Mouse (Mus musculus) left cerebral cortex, adult 11 months (tissue): ENCODE measurements at regions not wholly inside any gene's neighbourhood (a gene's known extent, or its start where the extent isn't known, plus 50 kb on each side); places are given as distances from the start of the nearest gene placed in this dataset.

Source experiments
- DNase-seq: peaks from one replicate; pipeline ENCODE4 v3.0.0; 2022; ENCODE audit warnings: low spot score

- no peak for DNase-seq
Measured at GRCm38 (mm10) chr8:115626396-115627136, 81.0 kb downstream of the Maf start.

- DNase-seq = no peak
Measured at GRCm38 (mm10) chr8:115625072-115625471, 82.5 kb downstream of the Maf start.

- peak; percentile 7 for DNase-seq
Measured at GRCm38 (mm10) chr8:115618049-115618760, 89.4 kb downstream of the Maf start.

GRCm38 (mm10) chr8:115616871-115617605 lies 90.6 kb downstream of the Maf start:
- no peak for DNase-seq

DNA sequence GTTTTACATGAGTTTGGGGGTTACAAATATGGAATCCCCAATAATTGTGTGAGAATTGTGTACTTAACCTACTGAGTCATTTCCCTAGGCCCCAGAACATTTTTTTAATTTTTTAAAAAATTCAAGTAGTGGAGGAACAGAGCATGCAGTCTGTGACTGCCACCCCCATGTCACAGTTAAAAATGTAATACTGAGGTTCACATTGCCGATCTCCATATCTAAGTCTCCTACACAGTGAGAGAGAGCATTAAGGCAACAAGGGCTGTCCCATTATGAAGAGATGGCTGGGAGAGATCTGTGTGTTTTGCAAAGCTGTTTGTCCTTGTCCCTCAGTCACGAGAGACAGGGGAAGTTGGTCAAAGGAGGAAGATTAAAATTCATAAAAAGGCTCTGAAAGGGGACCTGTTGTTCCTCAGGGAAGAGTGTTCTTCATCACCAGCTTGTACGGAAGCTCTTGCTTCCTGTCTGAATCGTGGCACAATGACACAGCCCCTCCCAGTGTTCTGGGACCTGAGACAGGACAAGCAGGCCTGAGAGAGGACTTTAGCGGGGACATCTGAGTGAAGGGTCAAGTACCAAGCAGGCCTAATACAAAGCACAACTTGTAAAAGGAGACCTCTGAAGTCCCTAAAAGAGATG lies 93.5 kb downstream of the Maf start:
- DNase-seq = no peak

- peak; percentile 18 for DNase-seq
Measured at GRCm38 (mm10) chr8:115612119-115612518, 95.5 kb downstream of the Maf start.

- no peak for DNase-seq
Measured at GRCm38 (mm10) chr8:115599771-115600170, 107.8 kb downstream of the Maf start.

DNA sequence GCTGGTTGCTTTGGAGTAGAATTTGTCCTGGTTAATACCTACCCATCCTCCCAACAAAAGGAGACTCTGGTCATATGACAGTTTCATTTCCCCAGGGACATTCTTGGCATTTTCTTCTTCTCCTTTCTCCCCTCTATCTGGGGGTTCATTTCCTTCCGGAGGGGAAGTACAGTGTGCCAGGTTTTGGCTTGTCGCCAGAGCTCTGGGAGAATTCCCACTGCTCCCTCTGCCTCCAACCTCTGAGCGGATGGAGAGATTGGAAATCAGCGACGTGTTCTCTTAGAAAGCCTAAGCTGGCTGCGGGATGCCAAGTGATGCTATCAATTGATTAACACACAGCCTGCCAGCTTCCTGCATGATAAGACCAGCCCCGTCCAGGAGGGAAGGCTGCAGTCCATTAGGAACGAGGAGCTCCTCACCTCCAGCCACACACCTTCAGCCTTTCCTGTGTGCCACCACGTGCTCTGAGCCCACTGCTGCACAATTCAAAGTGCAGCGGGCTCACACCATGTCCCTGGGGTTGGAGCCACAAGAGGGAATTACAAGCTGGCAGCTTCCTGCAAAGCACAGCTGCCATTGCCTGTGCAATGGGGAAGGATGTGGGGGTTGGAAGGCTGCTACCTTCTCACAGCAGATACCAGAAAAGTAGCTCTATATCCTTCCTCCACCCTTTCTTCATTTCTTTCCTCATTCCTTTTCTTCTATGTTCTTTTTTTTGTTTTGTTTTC lies 110.2 kb downstream of the Maf start:
- peak; percentile 6 for DNase-seq

DNA sequence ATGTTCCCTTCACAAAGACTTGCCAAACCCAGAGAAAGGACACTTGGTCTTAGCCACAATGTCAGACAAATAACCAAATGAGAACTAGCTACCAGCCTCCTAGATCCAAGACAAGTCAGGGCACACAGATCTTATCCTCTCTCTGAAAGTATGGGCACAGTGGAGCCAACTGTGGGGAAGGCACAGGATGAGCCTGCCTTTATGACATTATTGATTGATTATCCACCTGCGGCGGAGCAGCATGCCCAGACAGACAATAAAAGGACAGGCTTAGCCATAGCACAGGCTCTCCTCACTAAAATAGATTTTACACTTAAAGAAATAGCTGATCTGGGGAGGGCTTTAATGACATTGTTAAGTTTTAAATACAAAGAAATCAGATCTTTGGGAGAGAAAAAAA lies 117.9 kb downstream of the Maf start:
- no peak for DNase-seq

DNA sequence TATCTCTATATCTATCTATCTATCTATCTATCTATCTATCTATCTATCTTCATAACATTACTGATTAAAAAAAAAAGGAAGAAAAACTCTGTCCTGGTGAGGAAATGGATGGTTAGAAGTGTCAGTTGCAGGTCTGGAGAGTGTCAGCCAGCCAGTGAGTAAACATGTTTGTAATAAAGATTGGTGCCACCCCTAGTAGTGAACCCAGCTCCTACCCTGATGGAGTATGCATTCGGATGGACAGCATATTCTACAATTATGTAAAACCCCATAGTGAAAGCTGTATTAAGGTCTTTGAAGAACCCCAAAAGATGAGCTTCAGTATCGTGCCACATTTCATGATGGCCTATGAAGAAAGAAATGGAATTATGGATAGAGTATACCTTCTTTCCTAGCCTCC lies 118.5 kb downstream of the Maf start:
- no peak for DNase-seq

DNA sequence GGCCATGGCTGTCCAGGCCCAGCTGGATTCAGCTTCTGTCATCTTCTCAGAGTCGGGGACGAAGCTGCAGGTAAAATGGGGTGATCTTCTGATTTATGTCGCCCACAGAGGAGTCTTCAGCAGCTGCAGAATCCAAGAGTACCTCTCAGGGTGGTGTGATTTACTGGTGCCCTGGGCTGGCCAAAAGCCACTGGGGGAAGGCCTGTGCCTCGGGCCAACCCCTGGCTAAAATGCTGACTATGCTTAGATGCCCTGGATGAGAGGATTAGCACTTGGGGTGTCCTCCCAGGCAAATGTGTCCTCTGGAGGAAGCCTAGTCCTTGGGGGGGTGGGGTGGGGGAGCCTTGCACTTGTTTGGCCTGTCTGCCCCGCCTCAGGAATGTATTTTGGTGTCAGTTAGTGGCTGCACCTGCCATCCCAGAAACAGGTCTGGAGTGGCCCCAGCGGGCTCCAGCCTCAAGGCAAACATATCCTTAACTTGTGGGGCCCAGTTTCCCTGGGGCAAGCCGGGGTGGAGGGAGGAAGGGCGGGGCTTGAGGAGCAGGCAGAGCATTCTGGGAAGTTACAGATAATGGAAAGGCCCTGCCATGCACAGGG lies 123.2 kb downstream of the Maf start:
- no peak for DNase-seq

DNA sequence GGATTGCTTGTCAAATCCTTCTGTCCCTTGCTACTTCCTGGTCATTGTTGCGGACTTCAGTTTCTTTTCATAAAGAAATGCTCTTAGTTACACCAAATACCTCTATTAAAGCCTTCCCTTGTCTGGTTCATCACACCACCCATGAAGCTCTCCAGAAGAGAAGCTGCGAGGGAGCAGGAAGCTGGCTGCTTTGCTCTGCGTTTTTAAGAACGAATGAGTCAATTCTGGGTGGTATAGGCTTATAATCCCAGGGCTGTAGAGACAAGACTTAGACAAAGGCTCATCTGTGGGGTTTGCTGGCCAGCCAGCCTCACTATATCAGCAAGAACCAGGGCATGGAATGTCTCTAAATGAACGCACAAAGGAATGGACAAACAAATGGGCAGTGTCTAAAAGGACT lies 124.4 kb downstream of the Maf start:
- no peak for DNase-seq

DNA sequence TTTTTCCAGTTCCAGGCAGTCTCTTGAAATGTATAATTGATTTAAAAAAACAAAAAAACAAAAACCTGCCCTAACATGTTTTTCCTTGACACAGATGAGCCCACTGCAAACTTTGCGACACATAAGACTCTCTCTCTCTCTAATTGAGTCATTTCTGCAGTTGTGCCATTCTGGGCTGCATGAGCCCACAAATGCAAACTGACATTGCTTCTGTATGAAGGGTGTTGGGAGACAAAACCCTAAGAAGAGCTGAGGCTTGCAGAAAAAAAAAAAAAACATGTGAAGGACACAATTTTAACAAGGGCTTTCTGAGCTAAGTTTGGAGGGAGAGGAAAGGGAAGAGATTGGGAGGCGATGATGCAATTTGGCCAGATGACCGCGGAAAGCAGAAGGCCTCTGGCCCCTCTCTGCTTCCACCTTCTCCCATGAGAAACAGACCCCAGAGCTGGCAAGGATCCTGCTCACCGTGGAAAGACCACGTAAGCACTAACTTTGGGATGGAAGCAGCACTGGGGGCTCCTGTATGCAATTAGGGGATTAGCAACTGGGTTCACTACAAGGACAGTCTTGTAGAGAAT lies 125.6 kb downstream of the Maf start:
- DNase-seq = no peak

GRCm38 (mm10) chr8:115568394-115568793 lies 139.2 kb downstream of the Maf start:
- DNase-seq = no peak

- DNase-seq = no peak
Measured at GRCm38 (mm10) chr8:115565768-115566167, 141.8 kb downstream of the Maf start.

- no peak for DNase-seq
Measured at GRCm38 (mm10) chr8:115562362-115562761, 145.2 kb downstream of the Maf start.

- no peak for DNase-seq
Measured at GRCm38 (mm10) chr8:115560985-115561916, 146.3 kb downstream of the Maf start.

DNA sequence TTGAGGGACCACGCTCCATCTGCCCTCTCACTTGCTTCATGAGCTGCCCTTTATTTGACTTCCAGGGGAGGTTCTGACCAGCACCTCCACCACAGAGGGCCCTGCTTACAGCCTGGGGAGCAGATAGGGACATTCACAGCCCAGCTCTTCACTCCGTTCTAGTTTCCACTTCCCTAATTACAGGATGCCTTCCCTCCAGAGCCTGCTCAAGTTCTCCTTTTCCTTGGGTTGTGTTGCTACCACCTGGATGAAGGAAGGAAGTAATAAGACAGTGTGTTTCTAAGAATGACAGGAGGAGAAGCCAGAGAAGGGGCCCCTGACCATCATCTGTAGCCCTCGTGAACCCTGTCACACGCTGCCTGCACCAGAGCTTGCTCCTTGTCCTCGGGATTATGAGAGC lies 152.1 kb downstream of the Maf start:
- peak; percentile 6 for DNase-seq

GRCm38 (mm10) chr8:115554185-115554584 lies 153.4 kb downstream of the Maf start:
- no peak for DNase-seq

DNA sequence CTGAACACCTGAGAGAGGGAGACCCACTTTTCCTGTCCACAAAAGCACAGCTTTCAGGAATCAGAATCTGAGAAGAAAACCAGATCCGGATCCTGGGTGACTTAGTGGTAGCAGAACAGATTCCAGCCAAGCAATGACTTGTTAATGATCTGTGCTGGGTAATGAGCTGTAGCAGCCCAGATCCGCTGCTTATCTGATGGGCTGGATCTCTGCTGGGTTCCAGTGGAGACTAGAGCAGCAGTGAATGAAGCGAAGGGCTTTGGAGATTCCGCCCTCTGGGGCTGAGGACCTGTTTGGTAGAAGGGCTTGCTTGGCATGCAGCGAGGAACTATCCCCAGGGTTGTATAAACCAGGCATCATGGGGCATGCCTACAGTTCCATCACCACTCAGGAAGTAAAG lies 156.3 kb downstream of the Maf start:
- no peak for DNase-seq
